Mouse (Mus musculus) lung, adult 2 months (tissue): ENCODE measurements around the gene Mybpc2.

Source experiments
- CTCF ChIP-seq: fragments of 200-500 bp; IDR thresholded peaks from 2 replicates; pipeline ENCODE4 v1.5.1; 2011; ENCODE audit warnings: mild to moderate bottlenecking, low read length, control low read depth; ENCODE audit not compliant: insufficient read depth
- POLR2A ChIP-seq: fragments of 200-500 bp; IDR thresholded peaks from 2 replicates; pipeline ENCODE4 v1.6.1; 2011; ENCODE audit warnings: low read depth, mild to moderate bottlenecking, control low read depth, low read length, borderline replicate concordance; ENCODE audit errors: extremely low read depth

GRCm38 (mm10) chr7:44543071-44543470, 18.6 kb upstream of the Mybpc2 start:
- no peak for TF ChIP-seq CTCF
- no peak for TF ChIP-seq POLR2A
